Mouse (Mus musculus) heart, embryonic 15.5 days (tissue): ENCODE data around the gene Enthd1. TPM values are rescaled to one million over a fixed set of nuclear protein-coding genes. Genes with fewer than 3 reads are reported as not detected.
A peak's percentile ranks its signal among the peaks of the same experiment; 100 is the strongest.

Experiments
- ATAC-seq: fragments of 200-750 bp; cut with Nextera tagmentation; replicated peaks from 2 replicates; pipeline ENCODE4 v1.8.0; 2017; ENCODE audit warnings: low read depth, moderate TSS enrichment; ENCODE audit not compliant: insufficient number of reproducible peaks, insufficient read depth, low FRiP score
- H3K27ac ChIP-seq: fragments of 300-500 bp; sonication (generic); 2 replicates; pipeline ENCODE4 v1.5.1; 2015; ENCODE audit warnings: mild to moderate bottlenecking, inconsistent platforms
- H3K27me3 ChIP-seq: fragments of 300-500 bp; sonication (generic); 2 replicates; pipeline ENCODE4 v1.6.1; 2015; ENCODE audit warnings: inconsistent platforms
- H3K36me3 ChIP-seq: fragments of 300-500 bp; sonication (generic); 2 replicates; pipeline ENCODE4 v1.6.1; 2015; ENCODE audit warnings: mild to moderate bottlenecking, inconsistent platforms
- H3K4me1 ChIP-seq: fragments of 300-500 bp; sonication (generic); replicated peaks from 2 replicates; pipeline ENCODE4 v1.6.1; 2015; ENCODE audit warnings: inconsistent platforms
- H3K4me2 ChIP-seq: fragments of 300-500 bp; sonication (generic); 2 replicates; pipeline ENCODE4 v1.6.1; 2015; ENCODE audit warnings: inconsistent platforms, mild to moderate bottlenecking, moderate library complexity
- H3K4me3 ChIP-seq: fragments of 300-500 bp; sonication (generic); 2 replicates; pipeline ENCODE4 v1.5.1; 2015; ENCODE audit warnings: mild to moderate bottlenecking, inconsistent platforms
- H3K9ac ChIP-seq: fragments of 300-500 bp; sonication (generic); 2 replicates; pipeline ENCODE4 v1.6.1; 2015; ENCODE audit warnings: mild to moderate bottlenecking, inconsistent platforms
- H3K9me3 ChIP-seq: fragments of 300-500 bp; sonication (generic); replicated peaks from 2 replicates; pipeline ENCODE4 v1.6.1; 2016; ENCODE audit warnings: inconsistent platforms
- WGBS: fragments of 180-500 bp; shearing (Covaris S2); methylation state at CpG from one replicate; pipeline ENCODE4 v1.1.7; 2015; ENCODE audit warnings: mixed read lengths; 5-methylcytosine and 5-hydroxymethylcytosine counted together
- polyA plus RNA-seq: library from polyadenylated mRNA; unstranded; fragments of >200 nt; fragmentation: Nextera tagmentation; extraction: Ambion mirVana; gene quantifications from 2 replicates; pipeline ENCODE4 v1.2.1, GENCODE M21; 2015

Enthd1 gene
- polyA plus RNA-seq, 1 experiment from 2014 or later, result not detected

GRCm38 (mm10) chr15:80430324-80430723 is 134.6 kb downstream of the Enthd1 start:
- Histone ChIP-seq H3K9ac (no peak overlapping the region), H3K4me2 (no peak overlapping the region), H3K27ac (no peak overlapping the region), H3K27me3 (peaks cover 10% of the 10 kb centered on the region), H3K36me3 (no peaks in the 10 kb centered on the region), H3K9me3 (no peaks in the 10 kb centered on the region), H3K4me3 (no peak overlapping the region), H3K4me1 (no peaks in the 10 kb centered on the region)
- 65% methylated on average over 11 of the region's 11 CpGs for WGBS
- no peak for ATAC-seq

- H3K36me3 ChIP-seq, result no peaks in the 10 kb centered on the region
- H3K4me1 ChIP-seq, result peaks cover 9% of the 10 kb centered on the region
- H3K27me3 ChIP-seq, result 0 out of 2 replicates have a peak, but pooled peaks cover 10% of the 10 kb centered on the region
- no peak overlapping the region for H3K27ac ChIP-seq
- H3K9ac ChIP-seq, result no peak overlapping the region
- WGBS, result 69% methylated on average over 2 of the region's 2 CpGs
- H3K4me2 ChIP-seq, result no peak overlapping the region
- H3K9me3 ChIP-seq, result no peaks in the 10 kb centered on the region
- ATAC-seq, result no peak
- no peak overlapping the region for H3K4me3 ChIP-seq
Measured at GRCm38 (mm10) chr15:80418146-80418545, 146.8 kb downstream of the Enthd1 start.

GRCm38 (mm10) chr15:80417066-80417465 is 147.9 kb downstream of the Enthd1 start:
- Histone ChIP-seq H3K4me1 (peaks cover 9% of the 10 kb centered on the region), H3K36me3 (no peaks in the 10 kb centered on the region), H3K27me3 (0 out of 2 replicates have a peak, but pooled peaks cover 10% of the 10 kb centered on the region), H3K9ac (no peak overlapping the region), H3K4me2 (no peak overlapping the region), H3K9me3 (no peaks in the 10 kb centered on the region), H3K4me3 (no peak overlapping the region), H3K27ac (no peak overlapping the region)
- 67% methylated on average over 9 of the region's 9 CpGs for WGBS
- no peak for ATAC-seq

- no peak overlapping the region for H3K4me3 ChIP-seq
- H3K4me2 ChIP-seq, result no peak overlapping the region
- no peak for ATAC-seq
- peaks cover 9% of the 10 kb centered on the region for H3K4me1 ChIP-seq
- H3K36me3 ChIP-seq, result no peaks in the 10 kb centered on the region
- 0 out of 2 replicates have a peak, but pooled peaks cover 7% of the 10 kb centered on the region for H3K27me3 ChIP-seq
- H3K9me3 ChIP-seq, result no peaks in the 10 kb centered on the region
- H3K27ac ChIP-seq, result no peak overlapping the region
- H3K9ac ChIP-seq, result no peak overlapping the region
- WGBS, result 83% methylated on average over 4 of the region's 4 CpGs
Measured at GRCm38 (mm10) chr15:80415132-80415531, 149.8 kb downstream of the Enthd1 start.

GRCm38 (mm10) chr15:80413988-80414721 is 150.8 kb downstream of the Enthd1 start:
- H3K4me3 ChIP-seq, result no peak overlapping the region
- no peak overlapping the region for H3K4me2 ChIP-seq
- no peak for ATAC-seq
- H3K27me3 ChIP-seq, result 0 out of 2 replicates have a peak, but pooled peaks cover 7% of the 10 kb centered on the region
- H3K9me3 ChIP-seq, result no peaks in the 10 kb centered on the region
- H3K27ac ChIP-seq, result no peak overlapping the region
- peaks cover 11% of the 10 kb centered on the region for H3K4me1 ChIP-seq
- H3K9ac ChIP-seq, result no peak overlapping the region
- 60% methylated on average over 17 of the region's 17 CpGs for WGBS
- H3K36me3 ChIP-seq, result no peaks in the 10 kb centered on the region

- Histone ChIP-seq H3K4me1 (peaks cover 18% of the 10 kb centered on the region), H3K4me2 (no peak overlapping the region), H3K27ac (no peak overlapping the region), H3K9me3 (no peaks in the 10 kb centered on the region), H3K9ac (no peak overlapping the region), H3K4me3 (no peak overlapping the region), H3K27me3 (peaks cover 10% of the 10 kb centered on the region; the same call in 1 of the 2 replicates), H3K36me3 (no peaks in the 10 kb centered on the region)
- no peak for ATAC-seq
- WGBS, result 71% methylated on average over 4 of the region's 4 CpGs
Measured at GRCm38 (mm10) chr15:80413070-80413469, 151.9 kb downstream of the Enthd1 start.

- ATAC-seq, result no peak
- WGBS, result 50% methylated on average over 7 of the region's 7 CpGs
Measured at GRCm38 (mm10) chr15:80410661-80411060, 154.3 kb downstream of the Enthd1 start.

GRCm38 (mm10) chr15:80407873-80408272 is 157.1 kb downstream of the Enthd1 start:
- Histone ChIP-seq H3K27me3 (peaks cover 5% of the 10 kb centered on the region; the same call in 1 of the 2 replicates), H3K4me2 (no peak overlapping the region), H3K9me3 (no peaks in the 10 kb centered on the region), H3K27ac (peak overlapping the region; percentile 67), H3K4me3 (no peak overlapping the region), H3K4me1 (peaks cover 11% of the 10 kb centered on the region; the same call in 1 of the 2 replicates), H3K36me3 (no peaks in the 10 kb centered on the region), H3K9ac (no peak overlapping the region)
- 24% methylated on average over 1 of the region's 1 CpGs for WGBS
- ATAC-seq, result peak; percentile 79

More at GRCm38 (mm10) chr15:80410661-80411060, 154.3 kb downstream of the Enthd1 start:
- Histone ChIP-seq H3K27ac (no peak overlapping the region), H3K4me3 (no peak overlapping the region), H3K9ac (no peak overlapping the region), H3K36me3 (no peaks in the 10 kb centered on the region), H3K4me2 (no peak overlapping the region), H3K4me1 (peaks cover 20% of the 10 kb centered on the region), H3K9me3 (no peaks in the 10 kb centered on the region), H3K27me3 (peaks cover 5% of the 10 kb centered on the region; the same call in 1 of the 2 replicates)

Other genes starting within 250 kb of the Enthd1 start
- gene Grap2, start 7.4 kb upstream of the Enthd1 start, polyA plus RNA-seq, result 2.6 and 6.0 TPM in 2 replicates
- 0.21 and 1.1 TPM in 2 replicates for gene Fam83f, start 106.7 kb upstream of the Enthd1 start, polyA plus RNA-seq
- 22.7 and 24.7 TPM in 2 replicates for gene Tnrc6b, start 146.2 kb upstream of the Enthd1 start, polyA plus RNA-seq